9 mouse cellular contexts compared by ENCODE assay signal in genomic region chr2:93899397-93900380, GRCm38 (mm10). TPM values are rescaled to one million over a fixed set of nuclear protein-coding genes. Genes with fewer than 3 reads are reported as not detected.
DNase-seq lines count a peak whose midpoint lies in the region; ATAC-seq lines count a peak whose summit lies in the region.
"Had no signal": no experiment of that assay in that cellular context is flagged by ENCODE, and none has a peak within 500 bp of the region (broad histone marks: within the 10 kb centered on the region; RNA-seq: fewer than 3 reads in every experiment).

No protein-coding gene starts in this region.

- no peak overlapping the region for H3K4me2 ChIP-seq in hindbrain, embryonic 16.5 days (ENCODE audit: low read length)
- no peak overlapping the region for H3K4me2 ChIP-seq in hindbrain, embryonic 14.5 days (replicated peaks)
- H3K4me2 ChIP-seq in midbrain, embryonic 13.5 days (replicated peaks) = no peak overlapping the region
- H3K4me2 ChIP-seq in neural tube, embryonic 11.5 days (ENCODE audit: low read depth) = no peak overlapping the region

- H3K9me3 ChIP-seq in hindbrain, embryonic 16.5 days (ENCODE audit: control insufficient read depth, low read length) = no peaks in the 10 kb centered on the region
- H3K9me3 ChIP-seq in hindbrain, embryonic 14.5 days (ENCODE audit: control insufficient read depth, low read length) = no peaks in the 10 kb centered on the region
- no peaks in the 10 kb centered on the region for H3K9me3 ChIP-seq in midbrain, embryonic 10.5 days (replicated peaks)
- H3K9me3 ChIP-seq in midbrain, embryonic 13.5 days = no peaks in the 10 kb centered on the region
- no peaks in the 10 kb centered on the region for H3K9me3 ChIP-seq in forebrain, embryonic 10.5 days
- H3K9me3 ChIP-seq in neural tube, embryonic 11.5 days (ENCODE audit: control insufficient read depth, low read length) = no peaks in the 10 kb centered on the region

- no peak overlapping the region for H3K9ac ChIP-seq in hindbrain, embryonic 16.5 days (ENCODE audit: low read depth, low read length)
- no peak overlapping the region for H3K9ac ChIP-seq in hindbrain, embryonic 14.5 days
- H3K9ac ChIP-seq in midbrain, embryonic 13.5 days (replicated peaks) = no peak overlapping the region
- H3K9ac ChIP-seq in neural tube, embryonic 11.5 days (ENCODE audit: low read length) = no peak overlapping the region

- no peaks in the 10 kb centered on the region for H3K27me3 ChIP-seq in hindbrain, embryonic 16.5 days (replicated peaks; ENCODE audit: control insufficient read depth, insufficient read depth, low read length)
- H3K27me3 ChIP-seq in hindbrain, embryonic 14.5 days (ENCODE audit: control insufficient read depth, insufficient read depth, low read length) = no peaks in the 10 kb centered on the region; the same call in 1 of the 2 replicates
- H3K27me3 ChIP-seq in midbrain, embryonic 10.5 days (ENCODE audit: low read depth, poor library complexity, severe bottlenecking) = no peaks in the 10 kb centered on the region
- H3K27me3 ChIP-seq in midbrain, embryonic 13.5 days = no peaks in the 10 kb centered on the region
- no peaks in the 10 kb centered on the region for H3K27me3 ChIP-seq in forebrain, embryonic 10.5 days (ENCODE audit: poor library complexity, severe bottlenecking)
- no peaks in the 10 kb centered on the region for H3K27me3 ChIP-seq in neural tube, embryonic 11.5 days (ENCODE audit: control insufficient read depth, insufficient read depth, low read length)

- DNase-seq in hindbrain, embryonic 14.5 days (ENCODE audit: low spot score) = no peak
- peak; percentile 38 for DNase-seq in midbrain, embryonic 10.5 days (ENCODE audit: low spot score)
- peak; percentile 41 for DNase-seq in forebrain, embryonic 10.5 days (ENCODE audit: extremely low spot score, low spot score)
- peak; percentile 42 for DNase-seq in neural tube, embryonic 11.5 days (ENCODE audit: low spot score)
- DNase-seq in ovary, postnatal 36 days (ENCODE audit: low spot score) = no peak
- no peak for DNase-seq in urinary bladder, postnatal 36 days (ENCODE audit: low spot score in 2 of 2)
- DNase-seq: cerebellum, adult 11-12 months had no signal

- H3K4me1 ChIP-seq in hindbrain, embryonic 16.5 days (ENCODE audit: control insufficient read depth, insufficient read depth, low read depth, low read length) = no peaks in the 10 kb centered on the region; the same call in 1 of the 2 replicates
- H3K4me1 ChIP-seq in hindbrain, embryonic 14.5 days (replicated peaks; ENCODE audit: control insufficient read depth, insufficient read depth, low read length) = no peaks in the 10 kb centered on the region
- peaks cover 10% of the 10 kb centered on the region; the same call in 1 of the 2 replicates for H3K4me1 ChIP-seq in midbrain, embryonic 10.5 days
- H3K4me1 ChIP-seq in midbrain, embryonic 13.5 days (replicated peaks) = no peaks in the 10 kb centered on the region
- peaks cover 10% of the 10 kb centered on the region; the same call in 1 of the 2 replicates for H3K4me1 ChIP-seq in forebrain, embryonic 10.5 days
- H3K4me1 ChIP-seq in neural tube, embryonic 11.5 days (ENCODE audit: control insufficient read depth, insufficient read depth, low read length) = no peaks in the 10 kb centered on the region

- no peaks in the 10 kb centered on the region for H3K36me3 ChIP-seq in hindbrain, embryonic 16.5 days (ENCODE audit: control insufficient read depth, insufficient read depth, low read length)
- H3K36me3 ChIP-seq in hindbrain, embryonic 14.5 days (replicated peaks; ENCODE audit: control insufficient read depth, insufficient read depth) = no peaks in the 10 kb centered on the region
- H3K36me3 ChIP-seq in midbrain, embryonic 10.5 days = no peaks in the 10 kb centered on the region
- no peaks in the 10 kb centered on the region for H3K36me3 ChIP-seq in midbrain, embryonic 13.5 days
- no peaks in the 10 kb centered on the region for H3K36me3 ChIP-seq in forebrain, embryonic 10.5 days (replicated peaks)
- H3K36me3 ChIP-seq in neural tube, embryonic 11.5 days (ENCODE audit: control insufficient read depth, insufficient read depth, low read length) = no peaks in the 10 kb centered on the region

- peak; percentile 54 for ATAC-seq in hindbrain, embryonic 16.5 days
- ATAC-seq in hindbrain, embryonic 14.5 days (ENCODE audit: low FRiP score) = no peak
- no peak for ATAC-seq in midbrain, embryonic 13.5 days
- no peak for ATAC-seq in neural tube, embryonic 11.5 days (ENCODE audit: insufficient read depth, low FRiP score, low TSS enrichment)

- 45% methylated on average over 16 of the region's 16 CpGs for WGBS in hindbrain, embryonic 16.5 days
- 41% methylated on average over 16 of the region's 16 CpGs for WGBS in hindbrain, embryonic 14.5 days
- WGBS in midbrain, embryonic 10.5 days = 55% methylated on average over 16 of the region's 16 CpGs
- WGBS in midbrain, embryonic 13.5 days = 48% methylated on average over 16 of the region's 16 CpGs
- 55% methylated on average over 16 of the region's 16 CpGs for WGBS in forebrain, embryonic 10.5 days
- 53% methylated on average over 16 of the region's 16 CpGs for WGBS in neural tube, embryonic 11.5 days

- H3K27ac ChIP-seq in hindbrain, embryonic 16.5 days (ENCODE audit: low read depth, low read length) = no peak overlapping the region
- H3K27ac ChIP-seq in hindbrain, embryonic 14.5 days = no peak overlapping the region
- no peak overlapping the region for H3K27ac ChIP-seq in midbrain, embryonic 10.5 days (replicated peaks)
- no peak overlapping the region for H3K27ac ChIP-seq in midbrain, embryonic 13.5 days
- no peak overlapping the region for H3K27ac ChIP-seq in forebrain, embryonic 10.5 days
- H3K27ac ChIP-seq in neural tube, embryonic 11.5 days (ENCODE audit: low read depth, low read length) = no peak overlapping the region

- H3K4me3 ChIP-seq in hindbrain, embryonic 16.5 days (ENCODE audit: low read length) = no peak overlapping the region
- no peak overlapping the region for H3K4me3 ChIP-seq in hindbrain, embryonic 14.5 days (replicated peaks; ENCODE audit: low read length)
- no peak overlapping the region for H3K4me3 ChIP-seq in midbrain, embryonic 10.5 days
- H3K4me3 ChIP-seq in midbrain, embryonic 13.5 days (replicated peaks) = no peak overlapping the region
- H3K4me3 ChIP-seq in forebrain, embryonic 10.5 days = no peak overlapping the region
- H3K4me3 ChIP-seq in neural tube, embryonic 11.5 days (ENCODE audit: low read depth, low read length) = no peak overlapping the region

RNA-seq across cellular contexts. Expression of gene Accsl, which starts 30.7 kb away (rescaled TPM):
- 0.40 TPM in 1 of 2 replicates, not detected in the other for polyA plus RNA-seq in hindbrain, embryonic 16.5 days (2015; fragmentation: Nextera tagmentation; extraction: Ambion mirVana)
- 0.08 and 0.38 TPM in 2 replicates for polyA plus RNA-seq in hindbrain, embryonic 14.5 days (2014; fragmentation: Nextera tagmentation; extraction: Ambion mirVana)
- not detected in 2 replicates for polyA plus RNA-seq in midbrain, embryonic 10.5 days (2016; fragmentation: Nextera tagmentation; extraction: Ambion mirVana)
- 0.28 and 0.30 TPM in 2 replicates for polyA plus RNA-seq in midbrain, embryonic 13.5 days (2015; fragmentation: Nextera tagmentation; extraction: Ambion mirVana)
- 0.60 TPM in 1 of 2 replicates, not detected in the other for polyA plus RNA-seq in forebrain, embryonic 10.5 days (2016; fragmentation: Nextera tagmentation; extraction: Ambion mirVana)
- polyA plus RNA-seq in neural tube, embryonic 11.5 days (2014; fragmentation: Nextera tagmentation; extraction: Ambion mirVana) = not detected in 2 replicates

RNA-seq across cellular contexts. Expression of gene Accs, which starts 49.9 kb away (rescaled TPM):
- polyA plus RNA-seq in hindbrain, embryonic 16.5 days (2015; fragmentation: Nextera tagmentation; extraction: Ambion mirVana) = 4.0 and 6.3 TPM in 2 replicates
- polyA plus RNA-seq in hindbrain, embryonic 14.5 days (2014; fragmentation: Nextera tagmentation; extraction: Ambion mirVana) = 4.8 and 6.7 TPM in 2 replicates
- polyA plus RNA-seq in midbrain, embryonic 10.5 days (2016; fragmentation: Nextera tagmentation; extraction: Ambion mirVana) = 7.2 and 9.3 TPM in 2 replicates
- polyA plus RNA-seq in midbrain, embryonic 13.5 days (2015; fragmentation: Nextera tagmentation; extraction: Ambion mirVana) = 6.8 and 7.1 TPM in 2 replicates
- polyA plus RNA-seq in forebrain, embryonic 10.5 days (2016; fragmentation: Nextera tagmentation; extraction: Ambion mirVana) = 8.8 and 9.2 TPM in 2 replicates
- 5.6 and 7.8 TPM in 2 replicates for polyA plus RNA-seq in neural tube, embryonic 11.5 days (2014; fragmentation: Nextera tagmentation; extraction: Ambion mirVana)

RNA-seq across cellular contexts. Expression of gene Gm13889, which starts 57.3 kb away (rescaled TPM):
- 7.1 and 7.4 TPM in 2 replicates for polyA plus RNA-seq in hindbrain, embryonic 16.5 days (2015; fragmentation: Nextera tagmentation; extraction: Ambion mirVana)
- 11.5 and 13.4 TPM in 2 replicates for polyA plus RNA-seq in hindbrain, embryonic 14.5 days (2014; fragmentation: Nextera tagmentation; extraction: Ambion mirVana)
- 1.4 and 1.6 TPM in 2 replicates for polyA plus RNA-seq in midbrain, embryonic 10.5 days (2016; fragmentation: Nextera tagmentation; extraction: Ambion mirVana)
- polyA plus RNA-seq in midbrain, embryonic 13.5 days (2015; fragmentation: Nextera tagmentation; extraction: Ambion mirVana) = 3.0 and 5.0 TPM in 2 replicates
- polyA plus RNA-seq in forebrain, embryonic 10.5 days (2016; fragmentation: Nextera tagmentation; extraction: Ambion mirVana) = 1.5 and 1.6 TPM in 2 replicates
- 5.6 and 7.5 TPM in 2 replicates for polyA plus RNA-seq in neural tube, embryonic 11.5 days (2014; fragmentation: Nextera tagmentation; extraction: Ambion mirVana)

Comparison
In these comparisons a context has a peak if more than half of its experiments do, and no peak if none do; other contexts are left out.
1. DNase-seq: peak in midbrain, embryonic 10.5 days (single experiment), forebrain, embryonic 10.5 days (single experiment) and neural tube, embryonic 11.5 days (single experiment); none in hindbrain, embryonic 14.5 days (single experiment), ovary, postnatal 36 days (single experiment) and urinary bladder, postnatal 36 days (0 of 2).